Mouse (Mus musculus): Measurements from ENCODE around the gene Ranbp10.

DNA sequence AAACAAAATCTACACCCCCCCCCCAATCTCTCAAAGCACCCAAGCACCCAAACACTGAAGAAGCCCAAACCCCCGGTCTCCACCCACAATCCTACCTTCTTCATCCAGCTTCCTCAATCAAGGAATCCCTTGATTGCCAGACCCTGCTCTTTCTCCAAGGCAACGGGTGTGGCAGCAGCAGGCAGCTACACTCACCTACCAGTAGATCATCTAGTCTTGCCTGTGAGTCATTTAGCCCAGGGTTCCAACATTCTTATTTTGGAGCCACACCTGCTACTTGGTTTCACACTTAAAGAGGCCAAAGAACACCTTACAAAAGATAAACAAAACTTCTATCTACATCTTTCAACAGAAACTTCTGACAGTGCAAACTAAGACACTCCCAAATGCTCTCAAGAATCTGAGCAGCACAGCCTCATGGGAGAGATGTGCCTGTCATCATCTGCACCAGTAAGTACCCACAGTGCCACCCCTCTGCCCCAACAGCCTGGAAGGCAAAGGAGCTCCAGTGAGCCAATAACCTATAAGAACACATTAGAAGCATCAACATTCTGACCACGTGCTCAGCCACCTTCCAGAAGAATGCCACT lies 33.0 kb downstream of the Ranbp10 start:
- TF ChIP-seq CTCF (IDR thresholded peaks at IDR 0.05; ENCODE audit: low read depth) (no peak), EP300 (optimal IDR thresholded peaks at IDR 0.05) (no peak)
